Mouse (Mus musculus) liver, embryonic 11.5 days (tissue): ENCODE measurements around the gene Prmt9. TPM values are rescaled to one million over a fixed set of nuclear protein-coding genes. Genes with fewer than 3 reads are reported as not detected.

ENCODE experiments used
- ATAC-seq: fragments of 200-750 bp; cut with Nextera tagmentation; replicated peaks from 2 replicates; pipeline ENCODE4 v1.8.0; 2017; ENCODE audit warnings: moderate number of reproducible peaks, mild to moderate bottlenecking, moderate TSS enrichment, moderate library complexity; ENCODE audit not compliant: low FRiP score
- DNase-seq: peaks from one replicate; pipeline ENCODE4 v3.0.0-alpha.2; 2017; ENCODE audit warnings: low spot score
- H3K27ac ChIP-seq: fragments of 300-500 bp; sonication (generic); 2 replicates; pipeline ENCODE4 v1.5.1; 2014; ENCODE audit warnings: mild to moderate bottlenecking, low read depth, low read length, control low read depth
- H3K27me3 ChIP-seq: fragments of 300-500 bp; sonication (generic); replicated peaks from 2 replicates; pipeline ENCODE4 v1.6.1; 2014; ENCODE audit warnings: low read length, mixed read lengths; ENCODE audit not compliant: control insufficient read depth, insufficient read depth
- H3K36me3 ChIP-seq: fragments of 300-500 bp; sonication (generic); 2 replicates; pipeline ENCODE4 v1.6.1; 2014; ENCODE audit warnings: mild to moderate bottlenecking, low read length, moderate library complexity, mixed read lengths; ENCODE audit not compliant: control insufficient read depth, insufficient read depth
- H3K4me1 ChIP-seq: fragments of 300-500 bp; sonication (generic); replicated peaks from 2 replicates; pipeline ENCODE4 v1.6.1; 2014; ENCODE audit warnings: low read length, mixed read lengths; ENCODE audit not compliant: control insufficient read depth, insufficient read depth
- H3K4me2 ChIP-seq: fragments of 300-500 bp; sonication (generic); 2 replicates; pipeline ENCODE4 v1.6.1; 2014; ENCODE audit warnings: mild to moderate bottlenecking, control low read depth, moderate library complexity
- H3K4me3 ChIP-seq: fragments of 300-500 bp; sonication (generic); 2 replicates; pipeline ENCODE4 v1.5.1; 2014; ENCODE audit warnings: low read depth, low read length, control low read depth
- H3K9ac ChIP-seq: fragments of 300-500 bp; sonication (generic); 2 replicates; pipeline ENCODE4 v1.6.1; 2014; ENCODE audit warnings: low read depth, low read length, control low read depth
- H3K9me3 ChIP-seq: fragments of 300-500 bp; sonication (generic); 2 replicates; pipeline ENCODE4 v1.6.1; 2016; ENCODE audit warnings: low read length, inconsistent platforms, mixed read lengths; ENCODE audit not compliant: control insufficient read depth
- WGBS: fragments of 180-500 bp; shearing (Covaris S2); extraction: QIAGEN DNeasy Blood & Tissue Kit; methylation state at CpG from one replicate; pipeline ENCODE4 v1.1.7; 2014; 5-methylcytosine and 5-hydroxymethylcytosine counted together
- polyA plus RNA-seq: library from polyadenylated mRNA; unstranded; fragments of >200 nt; fragmentation: Nextera tagmentation; extraction: Ambion mirVana; gene quantifications from 2 replicates; pipeline ENCODE4 v1.2.1, GENCODE M21; 2014

Prmt9 gene
- polyA plus RNA-seq, 1 experiment from 2014 or later, result 17.0 TPM

GRCm38 (mm10) chr8:77584174-77584573 lies 35.0 kb downstream of the Prmt9 start:
- Histone ChIP-seq H3K9me3 (no peaks in the 10 kb centered on the region), H3K4me3 (no peak overlapping the region), H3K9ac (no peak overlapping the region), H3K4me1 (no peaks in the 10 kb centered on the region), H3K4me2 (no peak overlapping the region), H3K36me3 (peaks cover 10% of the 10 kb centered on the region), H3K27ac (no peak overlapping the region), H3K27me3 (no peaks in the 10 kb centered on the region)
- ATAC-seq (no peak), DNase-seq (no peak)
- WGBS, result 72% methylated on average over 4 of the region's 4 CpGs

GRCm38 (mm10) chr8:77609621-77610020 lies 60.4 kb downstream of the Prmt9 start:
- Histone ChIP-seq H3K27ac (no peak overlapping the region), H3K27me3 (no peaks in the 10 kb centered on the region), H3K4me1 (peaks cover 4% of the 10 kb centered on the region), H3K36me3 (no peaks in the 10 kb centered on the region), H3K4me2 (peak overlapping the region; percentile 89), H3K9ac (peak overlapping the region; percentile 53), H3K9me3 (no peaks in the 10 kb centered on the region), H3K4me3 (peak overlapping the region; percentile 76)
- DNase-seq, result no peak
- WGBS, result 12% methylated on average over 7 of the region's 7 CpGs
- ATAC-seq, result no peak

GRCm38 (mm10) chr8:77610374-77610969 lies 61.3 kb downstream of the Prmt9 start, which contains the start of gene Tmem184c:
Tmem184c (minus strand) TSS chr8:77610698.
- WGBS, result under 1% methylated on average over 36 of the region's 36 CpGs
- peaks cover 4% of the 10 kb centered on the region for H3K4me1 ChIP-seq
- peak within 1 kb of the TSS; percentile 89 for H3K4me2 ChIP-seq
- H3K9me3 ChIP-seq, result no peaks in the 10 kb centered on the region
- DNase-seq (peak; percentile 90), ATAC-seq (peak; percentile 93)
- no peaks in the 10 kb centered on the region for H3K36me3 ChIP-seq
- peak within 1 kb of the TSS; percentile 53 for H3K9ac ChIP-seq
- no peak within 1 kb of the TSS for H3K27ac ChIP-seq
- H3K4me3 ChIP-seq, result peak within 1 kb of the TSS; percentile 76
- H3K27me3 ChIP-seq, result no peaks in the 10 kb centered on the region

- Histone ChIP-seq H3K9me3 (no peaks in the 10 kb centered on the region), H3K4me2 (no peak overlapping the region), H3K27ac (no peak overlapping the region), H3K4me3 (no peak overlapping the region), H3K36me3 (no peaks in the 10 kb centered on the region), H3K9ac (no peak overlapping the region), H3K4me1 (no peaks in the 10 kb centered on the region), H3K27me3 (no peaks in the 10 kb centered on the region)
- no peak for DNase-seq
- 61% methylated on average over 2 of the region's 2 CpGs for WGBS
- ATAC-seq, result no peak
Observed at GRCm38 (mm10) chr8:77617916-77618315, 68.7 kb downstream of the Prmt9 start.

GRCm38 (mm10) chr8:77623677-77624209 lies 74.5 kb downstream of the Prmt9 start:
- WGBS, result 77% methylated on average over 7 of the region's 7 CpGs
- Histone ChIP-seq H3K9ac (no peak overlapping the region), H3K4me2 (no peak overlapping the region), H3K36me3 (no peaks in the 10 kb centered on the region), H3K27me3 (no peaks in the 10 kb centered on the region), H3K4me1 (no peaks in the 10 kb centered on the region), H3K9me3 (no peaks in the 10 kb centered on the region), H3K27ac (no peak overlapping the region), H3K4me3 (no peak overlapping the region)
- ATAC-seq, result no peak
- DNase-seq, result no peak

GRCm38 (mm10) chr8:77629858-77630537 lies 80.8 kb downstream of the Prmt9 start:
- Histone ChIP-seq H3K27me3 (no peaks in the 10 kb centered on the region), H3K36me3 (no peaks in the 10 kb centered on the region), H3K9ac (no peak overlapping the region), H3K27ac (no peak overlapping the region), H3K4me2 (no peak overlapping the region), H3K4me3 (no peak overlapping the region), H3K9me3 (no peaks in the 10 kb centered on the region), H3K4me1 (no peaks in the 10 kb centered on the region)
- DNase-seq, result peak; percentile 75
- WGBS, result 17% methylated on average over 15 of the region's 15 CpGs
- no peak for ATAC-seq

- no peak overlapping the region for H3K4me2 ChIP-seq
- no peaks in the 10 kb centered on the region for H3K36me3 ChIP-seq
- H3K9ac ChIP-seq, result no peak overlapping the region
- ATAC-seq (no peak), DNase-seq (no peak)
- H3K4me3 ChIP-seq, result no peak overlapping the region
- no peaks in the 10 kb centered on the region for H3K4me1 ChIP-seq
- H3K27me3 ChIP-seq, result no peaks in the 10 kb centered on the region
- no peaks in the 10 kb centered on the region for H3K9me3 ChIP-seq
- 62% methylated on average over 3 of the region's 3 CpGs for WGBS
- H3K27ac ChIP-seq, result no peak overlapping the region
Observed at GRCm38 (mm10) chr8:77630691-77631090, 81.5 kb downstream of the Prmt9 start.
